Mouse (Mus musculus): ENCODE measurements around the gene D630045J12Rik. TPM values are rescaled to one million over a fixed set of nuclear protein-coding genes. Genes with fewer than 3 reads are reported as not detected.

Gene D630045J12Rik
- polyA plus RNA-seq, 1 experiment from 2014 or later, result 2.4 TPM

- Histone ChIP-seq H3K9ac (ENCODE audit: low read length) (no peak overlapping the region), H3K4me3 (replicated peaks; ENCODE audit: low read length) (no peak overlapping the region), H3K4me2 (ENCODE audit: low read depth, low read length) (no peak overlapping the region), H3K27me3 (ENCODE audit: control insufficient read depth, insufficient read depth, low read length) (no peaks in the 10 kb centered on the region), H3K36me3 (ENCODE audit: control insufficient read depth, insufficient read depth, low read length) (no peaks in the 10 kb centered on the region), H3K9me3 (replicated peaks; ENCODE audit: control insufficient read depth, low read length) (no peaks in the 10 kb centered on the region), H3K4me1 (ENCODE audit: control insufficient read depth, insufficient read depth, low read length) (no peaks in the 10 kb centered on the region), H3K27ac (ENCODE audit: low read length) (no peak overlapping the region)
- WGBS, result 84% methylated on average over 16 of the region's 16 CpGs
- no peak for ATAC-seq (ENCODE audit: insufficient read depth, low FRiP score)
These were observed 95.9 kb downstream of the D630045J12Rik start for GRCm38 (mm10) chr6:38157925-38158324.

DNA sequence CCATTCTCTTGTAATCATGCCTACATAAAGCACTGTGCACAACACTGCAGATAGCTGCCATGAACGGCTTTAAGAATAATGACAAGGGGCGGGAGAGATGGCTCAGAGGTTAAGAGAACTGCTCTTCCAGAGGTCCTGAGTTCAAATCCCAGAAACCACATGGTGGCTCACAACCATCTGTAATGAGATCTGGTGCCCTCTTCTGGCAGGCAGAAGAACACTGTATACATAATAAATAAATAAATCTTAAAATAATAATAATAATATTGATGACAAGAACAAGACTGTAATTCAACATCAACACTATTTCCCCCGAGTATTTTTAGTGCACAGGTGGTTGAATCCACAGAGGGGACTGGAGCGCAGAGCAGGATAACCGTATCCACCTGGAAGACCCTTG lies 97.6 kb downstream of the D630045J12Rik start:
- H3K9me3 ChIP-seq (replicated peaks; ENCODE audit: control insufficient read depth, low read length), result no peaks in the 10 kb centered on the region
- H3K4me2 ChIP-seq (ENCODE audit: low read depth, low read length), result no peak overlapping the region
- ATAC-seq (ENCODE audit: insufficient read depth, low FRiP score), result no peak
- H3K27me3 ChIP-seq (ENCODE audit: control insufficient read depth, insufficient read depth, low read length), result no peaks in the 10 kb centered on the region
- H3K4me3 ChIP-seq (replicated peaks; ENCODE audit: low read length), result no peak overlapping the region
- H3K27ac ChIP-seq (ENCODE audit: low read length), result no peak overlapping the region
- no peaks in the 10 kb centered on the region for H3K36me3 ChIP-seq (ENCODE audit: control insufficient read depth, insufficient read depth, low read length)
- 88% methylated on average over 5 of the region's 5 CpGs for WGBS
- no peak overlapping the region for H3K9ac ChIP-seq (ENCODE audit: low read length)
- H3K4me1 ChIP-seq (ENCODE audit: control insufficient read depth, insufficient read depth, low read length), result no peaks in the 10 kb centered on the region

GRCm38 (mm10) chr6:38152305-38152704 lies 101.5 kb downstream of the D630045J12Rik start:
- H3K27ac ChIP-seq (ENCODE audit: low read length), result no peak overlapping the region
- ATAC-seq (ENCODE audit: insufficient read depth, low FRiP score), result no peak
- H3K9me3 ChIP-seq (replicated peaks; ENCODE audit: control insufficient read depth, low read length), result no peaks in the 10 kb centered on the region
- no peaks in the 10 kb centered on the region for H3K36me3 ChIP-seq (ENCODE audit: control insufficient read depth, insufficient read depth, low read length)
- H3K4me2 ChIP-seq (ENCODE audit: low read depth, low read length), result no peak overlapping the region
- H3K4me1 ChIP-seq (ENCODE audit: control insufficient read depth, insufficient read depth, low read length), result no peaks in the 10 kb centered on the region
- H3K27me3 ChIP-seq (ENCODE audit: control insufficient read depth, insufficient read depth, low read length), result no peaks in the 10 kb centered on the region
- no peak overlapping the region for H3K9ac ChIP-seq (ENCODE audit: low read length)
- WGBS, result 68% methylated on average over 11 of the region's 11 CpGs
- H3K4me3 ChIP-seq (replicated peaks; ENCODE audit: low read length), result no peak overlapping the region

DNA sequence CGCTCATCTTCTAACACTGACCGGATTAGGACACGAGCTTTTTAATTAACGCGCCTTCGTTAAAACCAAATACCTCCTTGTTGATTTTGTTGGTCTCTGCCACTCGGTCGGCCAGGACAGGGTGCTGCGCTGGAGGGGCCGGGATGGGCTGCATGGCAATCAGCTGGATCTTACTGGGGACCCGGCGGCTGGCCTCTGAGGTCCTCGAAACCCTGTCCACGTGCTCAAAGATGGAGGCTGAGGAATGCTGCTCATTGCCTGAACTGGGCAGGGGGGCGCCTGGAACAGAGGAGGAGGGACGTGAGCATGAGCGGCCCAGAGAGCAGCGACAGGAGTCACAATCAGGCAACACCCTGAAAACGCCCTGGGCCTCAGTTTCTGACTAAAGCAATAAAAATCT lies 104.3 kb downstream of the D630045J12Rik start:
- H3K4me3 ChIP-seq (replicated peaks; ENCODE audit: low read length), result no peak overlapping the region
- 93% methylated on average over 19 of the region's 19 CpGs for WGBS

DNA sequence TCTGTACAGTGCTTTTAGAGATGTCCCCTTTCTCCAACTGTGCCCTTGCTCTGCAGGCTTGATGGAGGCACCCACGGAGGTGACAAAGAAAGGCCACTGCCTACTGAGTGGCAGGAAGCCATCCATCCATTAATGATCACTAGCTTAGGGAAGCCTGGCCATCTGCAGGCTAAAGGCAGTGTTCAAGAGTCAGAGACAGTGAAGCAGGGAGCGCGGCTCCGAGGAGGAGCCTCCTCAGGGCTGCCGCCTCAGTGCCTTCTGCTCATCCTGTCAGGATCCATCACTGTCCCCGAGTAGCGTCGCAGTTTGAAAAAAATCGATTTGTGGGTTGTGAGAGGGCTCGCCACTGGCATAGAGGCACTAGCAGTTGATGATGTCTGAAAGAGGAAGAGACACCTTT lies 105.2 kb downstream of the D630045J12Rik start:
- H3K4me2 ChIP-seq (ENCODE audit: low read depth, low read length), result no peak overlapping the region
- no peak for ATAC-seq (ENCODE audit: insufficient read depth, low FRiP score)
- no peak overlapping the region for H3K27ac ChIP-seq (ENCODE audit: low read length)
- WGBS, result 85% methylated on average over 10 of the region's 10 CpGs
- no peak overlapping the region for H3K9ac ChIP-seq (ENCODE audit: low read length)
- no peaks in the 10 kb centered on the region for H3K27me3 ChIP-seq (ENCODE audit: control insufficient read depth, insufficient read depth, low read length)
- H3K4me3 ChIP-seq (replicated peaks; ENCODE audit: low read length), result no peak overlapping the region
- no peaks in the 10 kb centered on the region for H3K9me3 ChIP-seq (replicated peaks; ENCODE audit: control insufficient read depth, low read length)
- no peaks in the 10 kb centered on the region for H3K36me3 ChIP-seq (ENCODE audit: control insufficient read depth, insufficient read depth, low read length)
- peaks cover 17% of the 10 kb centered on the region; the same call in 1 of the 2 replicates for H3K4me1 ChIP-seq (ENCODE audit: control insufficient read depth, insufficient read depth, low read length)

More for the DNA sequence above, 104.3 kb downstream of the D630045J12Rik start:
- no peak for ATAC-seq (ENCODE audit: insufficient read depth, low FRiP score)
- H3K4me1 ChIP-seq (ENCODE audit: control insufficient read depth, insufficient read depth, low read length), result peaks cover 10% of the 10 kb centered on the region; the same call in 1 of the 2 replicates
- no peaks in the 10 kb centered on the region for H3K27me3 ChIP-seq (ENCODE audit: control insufficient read depth, insufficient read depth, low read length)
- no peak overlapping the region for H3K27ac ChIP-seq (ENCODE audit: low read length)
- H3K36me3 ChIP-seq (ENCODE audit: control insufficient read depth, insufficient read depth, low read length), result no peaks in the 10 kb centered on the region
- H3K9me3 ChIP-seq (replicated peaks; ENCODE audit: control insufficient read depth, low read length), result no peaks in the 10 kb centered on the region
- H3K9ac ChIP-seq (ENCODE audit: low read length), result no peak overlapping the region
- no peak overlapping the region for H3K4me2 ChIP-seq (ENCODE audit: low read depth, low read length)

- peaks cover 17% of the 10 kb centered on the region; the same call in 1 of the 2 replicates for H3K4me1 ChIP-seq (ENCODE audit: control insufficient read depth, insufficient read depth, low read length)
These were observed 106.5 kb downstream of the D630045J12Rik start for GRCm38 (mm10) chr6:38147301-38147700.

GRCm38 (mm10) chr6:38145463-38146065 lies 108.2 kb downstream of the D630045J12Rik start:
- no peak overlapping the region for H3K4me3 ChIP-seq (replicated peaks; ENCODE audit: low read length)
- H3K36me3 ChIP-seq (ENCODE audit: control insufficient read depth, insufficient read depth, low read length), result no peaks in the 10 kb centered on the region
- H3K27ac ChIP-seq (ENCODE audit: low read length), result no peak overlapping the region
- H3K27me3 ChIP-seq (ENCODE audit: control insufficient read depth, insufficient read depth, low read length), result no peaks in the 10 kb centered on the region
- peaks cover 17% of the 10 kb centered on the region; the same call in 1 of the 2 replicates for H3K4me1 ChIP-seq (ENCODE audit: control insufficient read depth, insufficient read depth, low read length)
- ATAC-seq (ENCODE audit: insufficient read depth, low FRiP score), result no peak
- no peak overlapping the region for H3K4me2 ChIP-seq (ENCODE audit: low read depth, low read length)
- WGBS, result 60% methylated on average over 8 of the region's 8 CpGs
- no peak overlapping the region for H3K9ac ChIP-seq (ENCODE audit: low read length)
- no peaks in the 10 kb centered on the region for H3K9me3 ChIP-seq (replicated peaks; ENCODE audit: control insufficient read depth, low read length)

More at GRCm38 (mm10) chr6:38147301-38147700, 106.5 kb downstream of the D630045J12Rik start:
- ATAC-seq (ENCODE audit: insufficient read depth, low FRiP score), result no peak
- Histone ChIP-seq H3K9ac (ENCODE audit: low read length) (no peak overlapping the region), H3K4me2 (ENCODE audit: low read depth, low read length) (no peak overlapping the region), H3K27ac (ENCODE audit: low read length) (no peak overlapping the region), H3K36me3 (ENCODE audit: control insufficient read depth, insufficient read depth, low read length) (no peaks in the 10 kb centered on the region), H3K27me3 (ENCODE audit: control insufficient read depth, insufficient read depth, low read length) (no peaks in the 10 kb centered on the region), H3K9me3 (replicated peaks; ENCODE audit: control insufficient read depth, low read length) (no peaks in the 10 kb centered on the region), H3K4me3 (replicated peaks; ENCODE audit: low read length) (no peak overlapping the region)
- WGBS, result 87% methylated on average over 5 of the region's 5 CpGs

- H3K27me3 ChIP-seq (ENCODE audit: control insufficient read depth, insufficient read depth, low read length), result no peaks in the 10 kb centered on the region
- no peak overlapping the region for H3K4me3 ChIP-seq (replicated peaks; ENCODE audit: low read length)
- peak; percentile 59 for ATAC-seq (ENCODE audit: insufficient read depth, low FRiP score)
- H3K27ac ChIP-seq (ENCODE audit: low read length), result peak overlapping the region; percentile 50
- no peak overlapping the region for H3K9ac ChIP-seq (ENCODE audit: low read length)
- no peak overlapping the region for H3K4me2 ChIP-seq (ENCODE audit: low read depth, low read length)
- WGBS, result 33% methylated on average over 9 of the region's 9 CpGs
- no peaks in the 10 kb centered on the region for H3K36me3 ChIP-seq (ENCODE audit: control insufficient read depth, insufficient read depth, low read length)
- H3K9me3 ChIP-seq (replicated peaks; ENCODE audit: control insufficient read depth, low read length), result no peaks in the 10 kb centered on the region
- H3K4me1 ChIP-seq (ENCODE audit: control insufficient read depth, insufficient read depth, low read length), result peaks cover 17% of the 10 kb centered on the region; the same call in 1 of the 2 replicates
These were observed 109.4 kb downstream of the D630045J12Rik start for GRCm38 (mm10) chr6:38144161-38144998.

- H3K36me3 ChIP-seq (ENCODE audit: control insufficient read depth, insufficient read depth, low read length), result no peaks in the 10 kb centered on the region
- no peak overlapping the region for H3K4me2 ChIP-seq (ENCODE audit: low read depth, low read length)
- H3K4me1 ChIP-seq (ENCODE audit: control insufficient read depth, insufficient read depth, low read length), result peaks cover 14% of the 10 kb centered on the region; the same call in 1 of the 2 replicates
- WGBS, result 93% methylated on average over 9 of the region's 9 CpGs
- no peak overlapping the region for H3K4me3 ChIP-seq (replicated peaks; ENCODE audit: low read length)
- H3K9me3 ChIP-seq (replicated peaks; ENCODE audit: control insufficient read depth, low read length), result no peaks in the 10 kb centered on the region
- no peak for ATAC-seq (ENCODE audit: insufficient read depth, low FRiP score)
- H3K27me3 ChIP-seq (ENCODE audit: control insufficient read depth, insufficient read depth, low read length), result no peaks in the 10 kb centered on the region
- no peak overlapping the region for H3K9ac ChIP-seq (ENCODE audit: low read length)
- no peak overlapping the region for H3K27ac ChIP-seq (ENCODE audit: low read length)
These were observed 113.4 kb downstream of the D630045J12Rik start for GRCm38 (mm10) chr6:38140402-38140801.
